Mouse (Mus musculus): ENCODE measurements around the gene Casq2.

- TF ChIP-seq CTCF (IDR thresholded peaks at IDR 0.05; ENCODE audit: borderline replicate concordance, insufficient read depth, low read depth, low read length) (no peak), POLR2A (IDR thresholded peaks at IDR 0.05; ENCODE audit: borderline replicate concordance, insufficient read depth, low read length) (no peak)
These were observed 108.3 kb downstream of the Casq2 start for GRCm38 (mm10) chr3:102194291-102195051.
